Mouse (Mus musculus): ENCODE data around the gene AI597479. TPM values are rescaled to one million over a fixed set of nuclear protein-coding genes. Genes with fewer than 3 reads are reported as not detected.

Gene AI597479
- total RNA-seq, 1 experiment from 2014 or later: 26.4 TPM

DNA sequence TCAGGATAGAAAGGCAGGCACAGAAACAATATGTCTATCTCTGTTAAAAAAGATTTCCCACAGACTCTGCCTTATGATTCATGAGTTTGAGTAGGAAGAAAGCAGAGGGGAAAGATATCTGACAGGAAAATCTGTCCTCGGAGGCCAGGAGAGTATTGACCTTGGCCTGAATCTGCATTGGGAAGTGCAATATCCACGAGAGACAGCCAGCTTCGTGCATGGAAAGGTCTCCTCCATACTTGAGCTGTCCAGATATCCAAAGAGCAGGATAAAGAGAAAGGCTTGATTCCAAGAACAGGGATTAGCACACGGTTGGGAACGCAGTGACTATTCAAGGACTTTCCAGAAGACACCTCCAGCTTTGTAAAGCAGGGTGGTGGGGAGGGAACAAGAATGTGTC is 55.0 kb downstream of the AI597479 start:
- no peak for ATAC-seq (replicated peaks; ENCODE audit: low read depth, poor library complexity, severe bottlenecking)

DNA sequence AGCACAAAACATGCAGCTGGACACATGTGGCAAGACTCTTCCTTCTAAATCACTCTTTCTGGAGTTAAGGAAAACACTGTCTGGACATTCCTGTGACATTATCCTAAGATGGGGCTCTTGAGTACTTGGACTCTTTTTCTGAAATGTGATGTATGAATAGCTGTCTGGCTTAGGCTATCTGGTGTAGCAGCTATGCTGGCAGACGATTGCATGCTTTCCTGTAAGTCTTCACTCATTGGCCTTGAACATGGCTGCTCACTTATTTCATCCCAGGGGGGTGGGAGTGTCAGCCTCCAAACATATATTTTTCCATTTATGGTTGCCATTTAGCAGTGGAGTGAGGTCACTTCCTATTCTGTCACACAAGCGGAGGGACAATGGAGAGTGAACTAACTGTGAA is 56.0 kb downstream of the AI597479 start:
- ATAC-seq (replicated peaks; ENCODE audit: low read depth, poor library complexity, severe bottlenecking): no peak

DNA sequence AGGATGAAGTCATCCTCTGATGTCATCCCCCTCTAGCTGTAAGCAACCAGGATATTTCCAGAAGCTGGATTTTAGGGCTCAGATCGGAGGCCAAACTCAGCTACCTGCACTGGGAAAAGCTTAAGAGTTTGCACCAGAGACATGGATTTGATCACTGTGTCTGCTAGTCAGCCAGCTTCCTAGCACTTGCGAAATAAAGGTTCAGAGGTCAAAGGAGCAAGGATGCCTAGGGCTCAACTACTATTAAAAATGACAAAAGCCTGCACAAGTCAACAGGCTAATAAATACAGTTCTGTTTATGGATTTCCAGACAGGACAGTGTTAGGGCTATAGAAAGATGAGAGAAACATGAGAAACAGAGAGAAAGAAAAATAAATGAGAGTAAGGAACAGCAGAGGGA is 59.4 kb downstream of the AI597479 start:
- no peak for ATAC-seq (replicated peaks; ENCODE audit: low read depth, poor library complexity, severe bottlenecking)

DNA sequence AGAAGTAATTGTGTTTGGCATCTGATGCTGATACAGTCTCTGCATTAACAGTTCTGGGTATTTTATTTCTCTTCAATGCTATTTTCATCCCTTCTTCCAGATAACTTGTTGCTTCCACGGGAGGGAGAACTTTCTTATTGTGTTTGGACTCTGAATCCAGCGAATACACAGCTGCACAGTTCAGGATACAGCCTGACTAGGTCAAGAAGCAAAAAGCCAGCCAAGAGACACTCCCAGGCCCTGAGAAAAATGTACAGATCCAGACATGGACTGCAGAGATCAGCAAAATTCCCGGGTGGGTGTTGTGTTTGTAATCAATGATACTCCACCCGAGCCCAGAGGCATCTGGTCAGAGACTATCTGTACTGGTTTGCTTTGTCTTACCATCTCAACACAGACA is 60.9 kb downstream of the AI597479 start:
- no peak for ATAC-seq (replicated peaks; ENCODE audit: low read depth, poor library complexity, severe bottlenecking)

- no peak for ATAC-seq (replicated peaks; ENCODE audit: low read depth, poor library complexity, severe bottlenecking)
These were observed 63.9 kb downstream of the AI597479 start for GRCm38 (mm10) chr1:43162394-43162793.

GRCm38 (mm10) chr1:43163084-43163466 is 64.6 kb downstream of the AI597479 start:
- peak; percentile 30; the same call in 1 of the 2 replicates for ATAC-seq (replicated peaks; ENCODE audit: low read depth, poor library complexity, severe bottlenecking)

GRCm38 (mm10) chr1:43163467-43164418 is 65.2 kb downstream of the AI597479 start:
- ATAC-seq (replicated peaks; ENCODE audit: low read depth, poor library complexity, severe bottlenecking): peak; percentile 83

DNA sequence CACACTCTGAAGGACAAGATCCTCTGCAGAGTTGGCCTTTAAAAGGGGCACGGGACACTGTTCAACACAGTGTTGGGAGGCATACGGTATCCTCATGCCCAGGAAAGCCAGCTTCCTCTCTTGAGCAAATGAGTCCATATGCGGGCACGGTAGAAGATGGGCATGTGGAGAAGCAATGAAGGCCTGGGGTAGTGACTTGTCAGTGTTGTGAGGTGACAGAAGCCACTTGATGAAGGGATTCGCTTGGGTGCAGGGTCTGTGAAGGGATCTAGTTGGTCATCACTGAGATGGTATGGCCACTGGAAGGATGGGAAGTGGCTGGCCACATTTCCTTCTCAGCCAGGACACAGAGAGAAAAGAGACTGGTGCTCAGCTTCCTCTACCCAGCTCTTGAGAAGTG is 66.1 kb downstream of the AI597479 start:
- no peak for ATAC-seq (replicated peaks; ENCODE audit: low read depth, poor library complexity, severe bottlenecking)

Other genes with a start within 250 kb of the AI597479 start
- gene Mrps9, start 247.5 kb upstream of the AI597479 start, total RNA-seq (2017): 74.1 and 93.7 TPM in 2 replicates
- 2.1 and 2.7 TPM in 2 replicates for gene Gpr45, start 145.8 kb upstream of the AI597479 start, total RNA-seq (2017)
- gene Tgfbrap1, start 73 bp upstream of the AI597479 start, total RNA-seq (2017): 10.1 and 12.8 TPM in 2 replicates
- 0.32 TPM in 1 of 2 replicates, not detected in the other for gene Fhl2, start 98.3 kb downstream of the AI597479 start, total RNA-seq (2017)